Mouse (Mus musculus): ENCODE results near the gene Tm7sf3. TPM values are rescaled to one million over a fixed set of nuclear protein-coding genes. Genes with fewer than 3 reads are reported as not detected.

Gene Tm7sf3
- polyA plus RNA-seq (2017; shearing (Covaris generic)): 2.6 TPM

DNA sequence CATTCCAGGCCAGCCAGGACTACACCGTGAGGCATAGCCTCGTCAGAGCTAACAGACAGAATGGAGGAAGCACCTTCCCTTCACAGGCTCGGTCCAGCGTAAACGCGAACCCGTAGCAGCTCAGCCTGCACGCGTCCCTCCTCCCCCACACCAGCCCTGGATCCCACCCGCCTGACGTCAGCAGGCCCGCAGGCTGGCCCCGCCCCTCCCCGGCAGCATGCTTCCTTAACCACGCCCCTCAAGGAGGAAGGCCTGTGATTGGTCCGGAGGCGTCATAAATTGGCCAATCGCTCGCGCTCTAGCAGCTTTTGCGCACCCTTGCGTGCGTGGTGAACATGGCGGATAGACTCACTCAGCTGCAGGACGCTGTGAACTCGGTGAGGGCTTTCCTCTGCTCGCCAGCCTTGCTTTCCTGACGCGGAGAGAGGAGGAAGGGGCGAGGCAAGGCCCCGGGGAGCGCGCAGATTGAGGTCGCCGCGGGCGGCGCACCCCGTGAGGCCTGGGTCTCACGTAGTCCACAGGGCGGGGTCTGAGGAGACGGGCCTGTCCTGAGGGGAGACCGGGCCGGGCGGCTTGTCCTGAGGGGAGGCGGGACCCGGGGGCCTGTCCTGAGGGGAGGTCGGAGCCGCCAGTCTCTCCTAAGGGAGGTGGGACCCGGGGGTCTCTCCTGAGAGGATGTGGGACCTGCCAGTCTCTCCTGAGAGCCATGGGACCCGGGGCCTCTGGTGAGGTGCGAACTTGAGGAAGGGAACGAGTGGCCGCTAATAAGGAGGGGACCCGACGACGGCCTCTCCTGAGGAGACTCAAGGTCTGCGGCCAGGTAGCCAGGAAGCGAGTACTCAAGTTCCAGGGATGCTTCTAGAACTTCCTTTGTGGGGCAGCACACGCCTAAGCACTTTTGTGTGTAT, at the start of gene Tm7sf3, which contains the start of gene Med21:
Gene Tm7sf3, minus strand, starts transcription at position 549 of the 908 bp plus-strand sequence.
Gene Med21, plus strand, starts transcription at position 272 of the 908 bp plus-strand sequence.

DNA sequence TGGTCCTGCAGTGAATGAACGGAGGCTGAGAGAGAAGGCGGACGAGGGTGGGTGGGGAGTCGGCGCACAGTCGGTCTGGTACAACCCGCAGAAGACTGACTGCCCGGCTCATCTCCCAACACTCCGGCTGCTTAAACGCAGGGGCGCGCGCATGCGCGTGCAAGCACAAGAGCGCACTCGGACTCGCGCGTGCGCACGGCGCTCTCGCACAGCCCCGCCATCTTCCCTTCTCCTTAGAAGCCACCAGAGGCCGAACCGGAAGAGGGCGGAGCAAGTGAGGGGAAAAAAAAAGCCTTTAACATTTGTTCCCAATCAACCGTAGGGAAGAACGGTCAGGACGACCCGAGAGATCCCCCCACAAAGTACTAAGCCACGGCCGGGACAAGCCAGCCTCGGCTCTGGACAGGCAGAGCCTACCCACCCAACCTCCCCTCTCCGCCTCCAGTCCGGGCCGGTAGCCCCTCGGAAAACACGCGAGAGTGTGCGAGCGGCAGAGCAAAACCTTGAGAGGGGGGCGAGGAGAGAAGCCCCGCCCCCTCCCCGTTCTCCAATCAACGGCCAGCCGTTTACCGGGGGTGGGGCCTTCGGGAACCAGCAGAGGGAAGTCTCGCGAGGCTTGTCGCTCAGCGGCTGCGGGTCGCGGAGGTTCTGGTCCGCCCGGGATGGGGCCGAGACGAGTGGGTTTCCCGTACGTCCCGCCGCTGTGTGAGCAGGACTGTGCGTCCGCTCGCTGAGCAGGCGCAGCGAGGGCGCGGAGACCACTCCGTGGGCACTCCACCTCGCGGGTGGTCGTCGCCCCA, 65.1 kb downstream of the Tm7sf3 start, which contains the start of gene Ints13:
Gene Ints13, minus strand, starts transcription at position 526 of the 800 bp plus-strand sequence.

DNA sequence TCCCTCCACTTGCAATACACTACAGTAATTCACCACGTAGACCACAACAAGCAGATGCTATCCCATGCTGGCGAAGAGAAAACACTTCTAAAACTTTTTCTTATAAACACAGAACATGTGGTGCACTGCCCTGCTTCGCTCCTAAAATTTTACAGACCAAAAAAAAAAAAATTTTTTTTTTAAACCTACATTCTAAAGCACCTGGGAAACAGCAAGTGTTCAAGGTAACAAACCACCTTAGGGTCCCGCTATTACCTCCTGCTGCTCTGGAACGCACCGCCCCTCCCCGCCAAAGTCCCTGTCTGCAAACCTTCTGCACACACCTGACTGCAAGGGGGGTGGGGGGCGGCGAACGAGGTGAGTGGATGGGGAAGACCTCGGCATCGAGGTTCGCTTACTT, 65.7 kb downstream of the Tm7sf3 start, which contains the start of gene Fgfr1op2:
Gene Fgfr1op2, plus strand, starts transcription at position 301 of the 400 bp plus-strand sequence.

Other genes starting within 250 kb of the Tm7sf3 start
- 238 TPM for gene Itpr2, start 140.6 kb downstream of the Tm7sf3 start, polyA plus RNA-seq (2017; shearing (Covaris generic))
- gene Fgfr1op2, start 65.6 kb downstream of the Tm7sf3 start, polyA plus RNA-seq (2017; shearing (Covaris generic)): 186 TPM
- 94.2 TPM for gene Ints13, start 65.0 kb downstream of the Tm7sf3 start, polyA plus RNA-seq (2017; shearing (Covaris generic))
- 85.2 TPM for gene Med21, start 277 bp downstream of the Tm7sf3 start, polyA plus RNA-seq (2017; shearing (Covaris generic))
- gene Stk38l, start 82.2 kb upstream of the Tm7sf3 start, polyA plus RNA-seq (2017; shearing (Covaris generic)): 9.8 TPM
- gene Arntl2, start 153.2 kb upstream of the Tm7sf3 start, polyA plus RNA-seq (2017; shearing (Covaris generic)): 0.12 TPM
- not detected for gene Smco2, start 207.3 kb upstream of the Tm7sf3 start, polyA plus RNA-seq (2017; shearing (Covaris generic))
- gene Ppfibp1, start 245.7 kb upstream of the Tm7sf3 start, polyA plus RNA-seq (2017; shearing (Covaris generic)): 7.9 TPM